Mouse (Mus musculus) liver, embryonic 12.5 days (tissue): ENCODE data around the gene Rpa3. TPM values are rescaled to one million over a fixed set of nuclear protein-coding genes. Genes with fewer than 3 reads are reported as not detected.

Experiments used
- ATAC-seq: fragments of 200-750 bp; cut with Nextera tagmentation; 2 replicates; pipeline ENCODE4 v1.8.0; 2017; ENCODE audit warnings: moderate number of reproducible peaks, mild to moderate bottlenecking, moderate library complexity
- H3K27ac ChIP-seq: fragments of 300-500 bp; sonication (generic); 2 replicates; pipeline ENCODE4 v1.5.1; 2016; ENCODE audit warnings: mild to moderate bottlenecking
- H3K27me3 ChIP-seq: fragments of 300-500 bp; sonication (generic); replicated peaks from 2 replicates; pipeline ENCODE4 v1.6.1; 2016; ENCODE audit warnings: mild to moderate bottlenecking, moderate library complexity
- H3K36me3 ChIP-seq: fragments of 300-500 bp; sonication (generic); 2 replicates; pipeline ENCODE4 v1.6.1; 2016; ENCODE audit warnings: mild to moderate bottlenecking, moderate library complexity
- H3K4me1 ChIP-seq: fragments of 300-500 bp; sonication (generic); 2 replicates; pipeline ENCODE4 v1.6.1; 2016
- H3K4me2 ChIP-seq: fragments of 300-500 bp; sonication (generic); 2 replicates; pipeline ENCODE4 v1.6.1; 2016; ENCODE audit warnings: mild to moderate bottlenecking, moderate library complexity
- H3K4me3 ChIP-seq: fragments of 300-500 bp; sonication (generic); 2 replicates; pipeline ENCODE4 v1.5.1; 2016; ENCODE audit warnings: mild to moderate bottlenecking, moderate library complexity
- H3K9ac ChIP-seq: fragments of 300-500 bp; sonication (generic); 2 replicates; pipeline ENCODE4 v1.6.1; 2016; ENCODE audit warnings: mild to moderate bottlenecking, moderate library complexity
- H3K9me3 ChIP-seq: fragments of 300-500 bp; sonication (generic); replicated peaks from 2 replicates; pipeline ENCODE4 v1.6.1; 2016; ENCODE audit warnings: mild to moderate bottlenecking, moderate library complexity
- WGBS: fragments of 180-500 bp; shearing (Covaris S2); methylation state at CpG from one replicate; pipeline ENCODE4 v1.1.7; 2016; ENCODE audit not compliant: insufficient replicate concordance; 5-methylcytosine and 5-hydroxymethylcytosine counted together
- polyA plus RNA-seq: library from polyadenylated mRNA; unstranded; fragments of >200 nt; fragmentation: Nextera tagmentation; extraction: Ambion mirVana; gene quantifications from 2 replicates; pipeline ENCODE4 v1.2.1, GENCODE M21; 2016

Rpa3 gene
- polyA plus RNA-seq: 144 and 147 TPM in 2 replicates

GRCm38 (mm10) chr6:8259004-8259666, at the start of gene Rpa3, which contains the start of the genes Umad1 and Gm45062:
Rpa3 (minus strand) TSS chr6:8259173.
Umad1 (plus strand) TSS chr6:8259288.
Gm45062 (plus strand) TSS chr6:8259450.
- H3K4me3 ChIP-seq: peak within 1 kb of the TSS; percentile 88
- peaks cover 20% of the 10 kb centered on the region for H3K4me1 ChIP-seq
- H3K9me3 ChIP-seq: no peaks in the 10 kb centered on the region
- peak within 1 kb of the TSS; percentile 88 for H3K4me2 ChIP-seq
- WGBS: under 1% methylated on average over 64 of the region's 64 CpGs
- ATAC-seq: peak; percentile 100
- no peaks in the 10 kb centered on the region for H3K27me3 ChIP-seq
- peaks cover 21% of the 10 kb centered on the region for H3K36me3 ChIP-seq
- peak within 1 kb of the TSS; percentile 84 for H3K9ac ChIP-seq
- H3K27ac ChIP-seq: peak within 1 kb of the TSS; percentile 86

- H3K27me3 ChIP-seq: no peaks in the 10 kb centered on the region
- H3K9ac ChIP-seq: no peak overlapping the region
- H3K9me3 ChIP-seq: no peaks in the 10 kb centered on the region
- no peaks in the 10 kb centered on the region for H3K36me3 ChIP-seq
- H3K4me3 ChIP-seq: no peak overlapping the region
- WGBS: 79% methylated on average over 6 of the region's 6 CpGs
- no peak overlapping the region for H3K4me2 ChIP-seq
- no peak for ATAC-seq
- no peaks in the 10 kb centered on the region for H3K4me1 ChIP-seq
- no peak overlapping the region for H3K27ac ChIP-seq
Observed at GRCm38 (mm10) chr6:8307878-8308775, 49.2 kb upstream of the Rpa3 start.

GRCm38 (mm10) chr6:8299066-8299863, 40.3 kb upstream of the Rpa3 start:
- Histone ChIP-seq H3K27ac (no peak overlapping the region), H3K4me3 (no peak overlapping the region), H3K9me3 (no peaks in the 10 kb centered on the region), H3K27me3 (no peaks in the 10 kb centered on the region), H3K4me1 (no peaks in the 10 kb centered on the region), H3K36me3 (no peaks in the 10 kb centered on the region), H3K4me2 (no peak overlapping the region), H3K9ac (no peak overlapping the region)
- WGBS: 71% methylated on average over 6 of the region's 6 CpGs
- no peak for ATAC-seq

DNA sequence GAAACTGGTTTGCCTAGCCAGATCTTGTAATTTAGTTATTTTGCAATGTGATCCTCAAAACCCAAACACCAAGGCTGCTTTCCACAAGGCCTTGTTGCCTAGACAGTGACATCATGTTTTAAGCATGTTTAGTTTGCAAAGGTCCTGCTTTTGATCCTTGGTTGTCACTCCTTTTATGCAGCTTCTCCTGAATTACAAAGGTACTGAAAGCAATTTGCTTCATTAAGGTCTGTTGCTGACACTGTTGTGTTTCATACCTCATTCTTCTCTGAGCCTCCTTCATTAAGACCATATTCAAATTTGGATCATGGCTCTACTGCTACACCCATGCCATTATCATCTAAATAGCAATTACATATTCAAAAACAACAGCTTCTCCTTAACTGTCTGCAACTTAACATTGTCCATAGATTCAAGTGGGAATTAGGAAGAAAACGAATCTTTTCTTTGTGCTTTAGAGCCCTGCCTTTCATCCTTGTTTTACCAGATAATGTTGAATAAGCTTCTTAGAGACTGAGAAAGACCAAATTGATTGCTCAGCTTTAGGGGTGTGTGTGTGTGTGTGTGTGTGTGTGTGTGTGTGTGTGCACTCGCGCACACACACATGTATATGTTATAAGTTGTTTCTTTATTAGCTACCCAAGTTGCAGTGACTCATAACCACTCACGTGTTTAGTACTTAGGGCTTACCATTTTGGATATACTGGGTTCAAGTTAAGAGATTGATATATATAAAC, 35.2 kb upstream of the Rpa3 start:
- no peaks in the 10 kb centered on the region for H3K4me1 ChIP-seq
- no peaks in the 10 kb centered on the region for H3K36me3 ChIP-seq
- H3K27ac ChIP-seq: no peak overlapping the region
- no peak overlapping the region for H3K4me3 ChIP-seq
- WGBS: 84% methylated on average over 4 of the region's 4 CpGs
- H3K9ac ChIP-seq: no peak overlapping the region
- ATAC-seq: no peak
- no peaks in the 10 kb centered on the region for H3K27me3 ChIP-seq
- H3K9me3 ChIP-seq: no peaks in the 10 kb centered on the region
- no peak overlapping the region for H3K4me2 ChIP-seq

GRCm38 (mm10) chr6:8288755-8289580, 30.0 kb upstream of the Rpa3 start:
- Histone ChIP-seq H3K36me3 (0 out of 2 replicates have a peak, but pooled peaks cover 5% of the 10 kb centered on the region), H3K4me2 (no peak overlapping the region), H3K27ac (no peak overlapping the region), H3K27me3 (no peaks in the 10 kb centered on the region), H3K9me3 (no peaks in the 10 kb centered on the region), H3K9ac (no peak overlapping the region), H3K4me1 (no peaks in the 10 kb centered on the region), H3K4me3 (no peak overlapping the region)
- no peak for ATAC-seq
- 75% methylated on average over 4 of the region's 4 CpGs for WGBS

DNA sequence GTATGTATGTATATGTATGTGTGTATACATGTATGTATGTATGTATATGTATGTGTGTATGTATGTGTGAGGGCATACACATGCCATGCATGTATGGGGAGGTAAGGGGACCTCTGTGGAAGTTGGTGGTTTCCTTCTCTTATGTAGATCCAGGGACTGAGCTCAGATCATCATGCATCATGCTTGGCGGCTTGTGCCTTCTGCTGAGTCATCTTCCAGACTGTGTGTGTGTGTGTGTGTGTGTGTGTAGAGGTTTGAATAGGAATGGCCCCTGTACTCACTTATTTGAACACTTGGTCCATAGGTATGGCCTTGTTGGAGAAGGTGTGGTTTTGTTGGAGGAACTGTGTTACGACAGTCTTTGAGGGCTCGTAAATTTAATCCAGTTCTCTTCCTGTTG, 27.2 kb upstream of the Rpa3 start:
- ATAC-seq: no peak

GRCm38 (mm10) chr6:8285401-8285960, 26.5 kb upstream of the Rpa3 start:
- H3K9me3 ChIP-seq: no peaks in the 10 kb centered on the region
- no peak overlapping the region for H3K4me2 ChIP-seq
- H3K9ac ChIP-seq: no peak overlapping the region
- no peak for ATAC-seq
- 0 out of 2 replicates have a peak, but pooled peaks cover 5% of the 10 kb centered on the region for H3K36me3 ChIP-seq
- H3K27me3 ChIP-seq: no peaks in the 10 kb centered on the region
- H3K27ac ChIP-seq: no peak overlapping the region
- 69% methylated on average over 3 of the region's 3 CpGs for WGBS
- H3K4me1 ChIP-seq: no peaks in the 10 kb centered on the region
- no peak overlapping the region for H3K4me3 ChIP-seq

More for the DNA sequence above, 27.2 kb upstream of the Rpa3 start:
- WGBS: 78% methylated on average over 3 of the region's 3 CpGs
- no peaks in the 10 kb centered on the region for H3K4me1 ChIP-seq
- H3K9ac ChIP-seq: no peak overlapping the region
- H3K36me3 ChIP-seq: 0 out of 2 replicates have a peak, but pooled peaks cover 5% of the 10 kb centered on the region
- no peaks in the 10 kb centered on the region for H3K27me3 ChIP-seq
- H3K4me2 ChIP-seq: no peak overlapping the region
- H3K9me3 ChIP-seq: no peaks in the 10 kb centered on the region
- no peak overlapping the region for H3K4me3 ChIP-seq
- no peak overlapping the region for H3K27ac ChIP-seq

GRCm38 (mm10) chr6:8283255-8283654, 24.3 kb upstream of the Rpa3 start:
- no peak overlapping the region for H3K4me2 ChIP-seq
- no peaks in the 10 kb centered on the region for H3K9me3 ChIP-seq
- no peak overlapping the region for H3K4me3 ChIP-seq
- H3K4me1 ChIP-seq: no peaks in the 10 kb centered on the region
- H3K27me3 ChIP-seq: no peaks in the 10 kb centered on the region
- ATAC-seq: no peak
- H3K27ac ChIP-seq: no peak overlapping the region
- H3K9ac ChIP-seq: no peak overlapping the region
- H3K36me3 ChIP-seq: peaks cover 10% of the 10 kb centered on the region
- 54% methylated on average over 4 of the region's 4 CpGs for WGBS

DNA sequence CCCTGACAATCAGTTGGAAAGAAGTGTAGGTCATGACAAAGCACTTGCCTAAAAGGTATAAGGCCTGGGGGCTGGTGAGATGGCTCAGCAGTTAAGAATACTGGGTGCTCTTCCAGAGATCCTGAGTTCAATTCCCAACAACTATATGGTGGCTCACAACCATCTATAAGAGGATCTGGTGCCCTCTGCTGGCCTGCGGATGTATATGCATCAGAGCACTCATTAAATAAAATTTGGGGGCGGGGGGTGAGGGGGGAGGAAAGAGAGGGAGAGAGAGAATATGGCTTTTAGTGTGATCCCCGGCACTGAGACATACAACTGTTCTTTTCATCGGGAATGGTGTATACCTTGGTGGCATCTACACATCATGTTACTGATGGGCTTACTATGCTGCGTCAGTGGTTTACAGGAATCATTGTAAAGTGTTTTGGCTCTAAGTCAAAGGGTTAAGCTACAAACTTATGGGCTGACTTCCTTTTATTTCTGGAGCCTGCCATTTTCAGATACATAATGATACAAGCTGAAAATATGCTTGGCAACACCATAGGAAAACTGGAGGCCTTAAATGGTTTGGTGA, 19.5 kb upstream of the Rpa3 start:
- Histone ChIP-seq H3K27ac (no peak overlapping the region), H3K4me1 (peaks cover 4% of the 10 kb centered on the region), H3K4me2 (no peak overlapping the region), H3K9ac (no peak overlapping the region), H3K9me3 (no peaks in the 10 kb centered on the region), H3K36me3 (peaks cover 5% of the 10 kb centered on the region), H3K27me3 (no peaks in the 10 kb centered on the region), H3K4me3 (no peak overlapping the region)
- 63% methylated on average over 5 of the region's 5 CpGs for WGBS
- no peak for ATAC-seq

- H3K9ac ChIP-seq: no peak overlapping the region
- H3K27ac ChIP-seq: no peak overlapping the region
- H3K27me3 ChIP-seq: no peaks in the 10 kb centered on the region
- H3K9me3 ChIP-seq: no peaks in the 10 kb centered on the region
- no peak overlapping the region for H3K4me2 ChIP-seq
- peaks cover 11% of the 10 kb centered on the region for H3K36me3 ChIP-seq
- no peak overlapping the region for H3K4me3 ChIP-seq
- H3K4me1 ChIP-seq: peaks cover 4% of the 10 kb centered on the region
- no peak for ATAC-seq
- WGBS: 29% methylated on average over 4 of the region's 4 CpGs
Observed at GRCm38 (mm10) chr6:8276431-8276830, 17.5 kb upstream of the Rpa3 start.
